Mouse (Mus musculus) MEL (cell line): ENCODE measurements around the gene Adgrg1. TPM values are rescaled to one million over a fixed set of nuclear protein-coding genes. Genes with fewer than 3 reads are reported as not detected.

Source experiments
- DNase-seq: peaks from one replicate; pipeline ENCODE4 v3.0.0; 2011; ENCODE audit warnings: low read depth, low spot score
- H3K27ac ChIP-seq: 2 replicates; pipeline ENCODE4 v1.5.1; 2012; ENCODE audit warnings: low read depth, mild to moderate bottlenecking, control low read depth, low read length, moderate library complexity; ENCODE audit not compliant: control insufficient read depth
- H3K27me3 ChIP-seq, 2 experiments: fragments of 150-350 bp in 1 of 2; sonication (generic) in 1 of 2; 2 replicates each; pipeline ENCODE4 v1.6.1; 2012; ENCODE audit warnings: low read length in 2 of 2, mild to moderate bottlenecking in 2 of 2, improper control_type of control experiment in 1 of 2, moderate library complexity in 1 of 2; ENCODE audit not compliant: insufficient read depth in 2 of 2, control insufficient read depth in 1 of 2
- H3K36me3 ChIP-seq, 2 experiments: 2 replicates each; pipeline ENCODE4 v1.6.1; 2012 to 2014; ENCODE audit warnings: low read length in 2 of 2, improper control_type of control experiment in 1 of 2, inconsistent platforms in 1 of 2, mild to moderate bottlenecking in 1 of 2; ENCODE audit not compliant: insufficient read depth in 2 of 2, control insufficient read depth in 1 of 2
- H3K4me1 ChIP-seq, 2 experiments: fragments of 150-350 bp in 1 of 2; sonication (generic) in 1 of 2; 2 replicates each; pipeline ENCODE4 v1.6.1; 2012; ENCODE audit warnings: low read length in 2 of 2, improper control_type of control experiment in 1 of 2, mild to moderate bottlenecking in 1 of 2; ENCODE audit not compliant: insufficient read depth in 2 of 2, control insufficient read depth in 1 of 2
- H3K4me3 ChIP-seq, 2 experiments: fragments of 150-350 bp in 1 of 2; sonication (generic) in 1 of 2; 2 replicates each; pipeline ENCODE4 v1.5.1; 2012; ENCODE audit warnings: low read depth in 2 of 2, low read length in 2 of 2, mild to moderate bottlenecking in 2 of 2, moderate library complexity in 2 of 2, control low read depth in 1 of 2, improper control_type of control experiment in 1 of 2; ENCODE audit not compliant: control insufficient read depth in 1 of 2, insufficient read depth in 1 of 2
- H3K79me2 ChIP-seq: 2 replicates; pipeline ENCODE4 v1.6.1; 2012; ENCODE audit warnings: mild to moderate bottlenecking, low read length, moderate library complexity; ENCODE audit not compliant: control insufficient read depth, poor library complexity, insufficient read depth
- H3K9ac ChIP-seq: 2 replicates; pipeline ENCODE4 v1.6.1; 2012; ENCODE audit warnings: low read depth, mild to moderate bottlenecking, control low read depth, low read length, moderate library complexity; ENCODE audit not compliant: control insufficient read depth, poor library complexity, severe bottlenecking
- H3K9me3 ChIP-seq: fragments of 150-350 bp; sonication (generic); replicated peaks from 2 replicates; pipeline ENCODE4 v1.6.1; 2012; ENCODE audit warnings: mild to moderate bottlenecking, low read length, improper control_type of control experiment, moderate library complexity; ENCODE audit not compliant: insufficient read depth
- BHLHE40 ChIP-seq: IDR thresholded peaks from 2 replicates; pipeline ENCODE4 v1.6.1; 2012; ENCODE audit warnings: low read depth, mild to moderate bottlenecking, inconsistent platforms, low read length, improper control_type of control experiment, borderline replicate concordance
- CHD1 ChIP-seq: IDR thresholded peaks from 2 replicates; pipeline ENCODE4 v1.6.1; 2012; ENCODE audit warnings: low read depth, mild to moderate bottlenecking, inconsistent platforms, low read length, improper control_type of control experiment
- CTCF ChIP-seq, 3 experiments: IDR thresholded peaks in 2 of 3; conservative IDR thresholded peaks in 1 of 3; 2 replicates each; pipeline ENCODE4 v1.5.1; 2011 to 2012; ENCODE audit warnings: low read length in 3 of 3, low read depth in 2 of 3, mild to moderate bottlenecking in 2 of 3, improper control_type of control experiment in 1 of 3, inconsistent platforms in 1 of 3, mixed read lengths in 1 of 3, moderate library complexity in 1 of 3; ENCODE audit not compliant: control insufficient read depth in 1 of 3, insufficient read depth in 1 of 3, poor library complexity in 1 of 3, severe bottlenecking in 1 of 3
- E2F4 ChIP-seq: IDR thresholded peaks from 2 replicates; pipeline ENCODE4 v1.6.1; 2011; ENCODE audit warnings: low read depth, low read length, improper control_type of control experiment, borderline replicate concordance
- ELF1 ChIP-seq: IDR thresholded peaks from 2 replicates; pipeline ENCODE4 v1.6.1; 2014; ENCODE audit warnings: low read depth, mild to moderate bottlenecking, inconsistent platforms, low read length, improper control_type of control experiment, moderate library complexity
- GATA1 ChIP-seq: IDR thresholded peaks from 2 replicates; pipeline ENCODE4 v1.6.1; 2011; ENCODE audit warnings: low read depth, low read length, improper control_type of control experiment
- HCFC1 ChIP-seq: IDR thresholded peaks from 2 replicates; pipeline ENCODE4 v1.6.1; 2012; ENCODE audit warnings: low read depth, mild to moderate bottlenecking, inconsistent platforms, low read length, improper control_type of control experiment, moderate library complexity
- MAFK ChIP-seq: IDR thresholded peaks from 2 replicates; pipeline ENCODE4 v1.6.1; 2011; ENCODE audit warnings: low read depth, mild to moderate bottlenecking, low read length, improper control_type of control experiment, borderline replicate concordance
- MAX ChIP-seq: IDR thresholded peaks from 2 replicates; pipeline ENCODE4 v1.6.1; 2011; ENCODE audit warnings: low read length, improper control_type of control experiment
- MAZ ChIP-seq: IDR thresholded peaks from 2 replicates; pipeline ENCODE4 v1.6.1; 2012; ENCODE audit warnings: low read depth, mild to moderate bottlenecking, inconsistent platforms, low read length, improper control_type of control experiment
- MEF2A ChIP-seq: IDR thresholded peaks from 2 replicates; pipeline ENCODE4 v1.6.1; 2014; ENCODE audit warnings: low read depth, mild to moderate bottlenecking, inconsistent platforms, low read length, improper control_type of control experiment; ENCODE audit not compliant: poor library complexity, insufficient replicate concordance, severe bottlenecking; ENCODE audit errors: extremely low read depth
- MXI1 ChIP-seq: IDR thresholded peaks from 2 replicates; pipeline ENCODE4 v1.6.1; 2011; ENCODE audit warnings: mild to moderate bottlenecking, low read depth, low read length, improper control_type of control experiment
- MYC ChIP-seq: IDR thresholded peaks from 2 replicates; pipeline ENCODE4 v1.6.1; 2011; ENCODE audit warnings: low read depth, mild to moderate bottlenecking, low read length, improper control_type of control experiment, moderate library complexity
- NELFE ChIP-seq: IDR thresholded peaks from 2 replicates; pipeline ENCODE4 v1.6.1; 2011; ENCODE audit warnings: low read depth, low read length, improper control_type of control experiment
- POLR2AphosphoS5 ChIP-seq: IDR thresholded peaks from 2 replicates; pipeline ENCODE4 v1.6.1; 2012; ENCODE audit warnings: low read depth, borderline replicate concordance, mild to moderate bottlenecking, inconsistent platforms, low read length, moderate library complexity, mixed read lengths
- RAD21 ChIP-seq: IDR thresholded peaks from 2 replicates; pipeline ENCODE4 v1.6.1; 2011; ENCODE audit warnings: mild to moderate bottlenecking, low read depth, low read length, improper control_type of control experiment
- SIN3A ChIP-seq: IDR thresholded peaks from 2 replicates; pipeline ENCODE4 v1.6.1; 2012; ENCODE audit warnings: low read length, improper control_type of control experiment, inconsistent platforms
- SMC3 ChIP-seq: IDR thresholded peaks from 2 replicates; pipeline ENCODE4 v1.6.1; 2011; ENCODE audit warnings: low read depth, low read length, improper control_type of control experiment
- TBP ChIP-seq: IDR thresholded peaks from 2 replicates; pipeline ENCODE4 v1.8.0; 2011; ENCODE audit warnings: low read depth, low read length, improper control_type of control experiment
- ZKSCAN1 ChIP-seq: IDR thresholded peaks from 2 replicates; pipeline ENCODE4 v1.6.1; 2012; ENCODE audit warnings: low read depth, mild to moderate bottlenecking, inconsistent platforms, low read length, improper control_type of control experiment, moderate library complexity
- ZMIZ1 ChIP-seq: IDR thresholded peaks from 2 replicates; pipeline ENCODE4 v1.6.1; 2012; ENCODE audit warnings: low read depth, mild to moderate bottlenecking, inconsistent platforms, low read length, improper control_type of control experiment, moderate library complexity
- polyA plus RNA-seq, 2 experiments: library from polyadenylated mRNA; stranded (reverse) in 1 of 2; unstranded in 1 of 2; fragments of >175 nt in 1 of 2; fragments of >200 nt in 1 of 2; gene quantifications; 2 replicates each; pipeline versions ENCODE4 v1.2.1 to v1.2.4; 2012; ENCODE audit warnings: low replicate concordance in 2 of 2, low read depth in 1 of 2; ENCODE audit not compliant: insufficient read length in 2 of 2, insufficient read depth in 1 of 2, missing spikeins in 1 of 2
- total RNA-seq: library from RNA; depleted of rRNA; stranded (reverse); fragments of 300-350 nt; gene quantifications from 2 replicates; pipeline ENCODE4 v1.2.3, GENCODE M21; 2012

Gene Adgrg1
- total and polyA plus RNA-seq, 3 experiments: 4.2 to 33.2 TPM; not detected in 1

- Histone ChIP-seq H3K9ac (no peak overlapping the region), H3K27ac (no peak overlapping the region), H3K4me1 (peaks cover 2 to 13% of the 10 kb centered on the region in 2 experiments; a peak in 1 of 4 replicates), H3K27me3 (no peaks in the 10 kb centered on the region), H3K4me3 (no peak overlapping the region), H3K79me2 (no peaks in the 10 kb centered on the region), H3K36me3 (no peaks in the 10 kb centered on the region; a peak in 1 of 4 replicates), H3K9me3 (no peaks in the 10 kb centered on the region)
- DNase-seq: no peak
- TF ChIP-seq MAFK (no peak), GATA1 (no peak), MYC (no peak), ZKSCAN1 (no peak), ELF1 (no peak), SIN3A (no peak), RAD21 (no peak), MXI1 (no peak), MAZ (no peak), HCFC1 (no peak), SMC3 (no peak), TBP (no peak)
- TF ChIP-seq, all 39 proteins: peak for 0
Observed at GRCm38 (mm10) chr8:94994006-94994405, 19.5 kb downstream of the Adgrg1 start.

GRCm38 (mm10) chr8:94994510-94994909, 20.0 kb downstream of the Adgrg1 start:
- Histone ChIP-seq H3K4me1 (peaks cover 2 to 13% of the 10 kb centered on the region in 2 experiments; a peak in 1 of 4 replicates), H3K27me3 (no peaks in the 10 kb centered on the region)
- no peak for TF ChIP-seq MAZ
- no peak for TF ChIP-seq MEF2A
- no peak for TF ChIP-seq TBP
- TF ChIP-seq NELFE: no peak
- TF ChIP-seq SMC3: no peak
- no peak for TF ChIP-seq E2F4
- TF ChIP-seq ZMIZ1: no peak
- TF ChIP-seq ELF1: no peak
- no peak for TF ChIP-seq MAX
- no peak for TF ChIP-seq HCFC1
- no peak for TF ChIP-seq BHLHE40
- TF ChIP-seq CHD1: no peak
- TF ChIP-seq MYC: no peak
- no peak for TF ChIP-seq MXI1
- TF ChIP-seq GATA1: no peak
- no peak for TF ChIP-seq POLR2AphosphoS5
- no peak for TF ChIP-seq CTCF (IDR thresholded peaks at IDR 0.05 in 2 of 3, conservative IDR thresholded peaks at IDR 0.05 in 1 of 3; ENCODE audit: control insufficient read depth in 1 of 3, insufficient read depth in 1 of 3, low read depth in 2 of 3, low read length in 3 of 3, poor library complexity in 1 of 3, severe bottlenecking in 1 of 3)
- TF ChIP-seq, all 39 proteins: peak for 0
- Histone ChIP-seq H3K27ac (no peak overlapping the region), H3K4me3 (no peak overlapping the region), H3K9me3 (no peaks in the 10 kb centered on the region), H3K9ac (no peak overlapping the region), H3K36me3 (no peaks in the 10 kb centered on the region; a peak in 1 of 4 replicates), H3K79me2 (no peaks in the 10 kb centered on the region)
- no peak for DNase-seq
